Mouse (Mus musculus) lung, postnatal 4 days (tissue): Measurements from ENCODE around the gene Zdhhc6.

Experiments used
- DNase-seq, 2 experiments: peaks; one replicate each; pipeline ENCODE4 v3.0.0; 2021

Zdhhc6 gene

DNA sequence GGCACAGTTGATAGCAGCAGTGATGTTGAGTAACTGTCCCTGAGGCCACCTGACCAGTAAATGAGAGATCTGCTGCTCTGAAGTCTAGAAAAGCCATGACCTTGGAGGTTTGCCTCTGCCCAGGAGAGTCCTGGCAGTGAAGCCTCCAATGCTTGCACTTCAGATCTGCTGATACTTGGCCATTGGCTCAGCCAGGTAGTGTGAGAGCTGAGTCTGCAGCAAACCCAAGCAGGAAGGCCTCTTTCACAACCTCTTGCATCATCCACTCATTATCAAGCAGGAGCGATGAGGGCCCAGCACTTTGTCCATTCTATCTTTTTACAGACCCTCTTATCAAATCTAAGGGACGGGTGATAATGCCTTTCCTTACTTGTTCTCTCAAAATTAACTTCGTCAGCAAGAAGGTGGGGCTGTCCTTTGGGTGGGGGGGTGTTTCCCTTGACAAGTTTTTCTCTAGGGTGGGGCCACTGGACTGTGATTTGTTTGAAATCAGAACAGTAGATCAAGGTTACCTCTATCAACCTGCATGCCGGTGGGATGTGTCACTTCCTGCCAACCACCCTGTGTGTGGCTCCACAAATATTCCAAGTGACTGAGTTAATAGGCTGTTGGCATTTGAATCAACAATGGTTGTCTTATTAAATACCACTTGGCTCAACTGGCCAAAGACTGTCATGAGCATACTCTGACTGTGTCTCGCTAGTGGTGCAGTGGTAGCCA, 58.0 kb downstream of the Zdhhc6 start:
- DNase-seq, result peak; percentile 36 to 73

DNA sequence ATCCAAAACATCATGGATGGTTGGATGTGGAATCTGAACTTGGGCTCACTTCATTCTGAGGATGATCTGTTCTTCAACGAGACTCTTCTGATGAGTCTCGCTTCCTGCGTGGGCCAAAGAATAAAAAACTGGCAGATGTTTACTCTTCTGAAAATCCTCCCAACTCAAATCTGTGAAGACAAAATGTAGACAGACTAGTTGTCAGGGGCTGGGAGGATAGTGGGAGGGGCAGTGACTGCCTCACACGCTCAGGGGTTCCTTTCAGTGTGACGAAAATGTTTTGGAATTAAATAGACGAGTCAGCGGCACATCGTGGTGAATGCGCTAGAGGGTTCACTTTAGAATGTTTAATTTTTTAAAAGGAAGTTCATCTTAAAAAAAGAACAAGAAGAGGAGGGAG, 59.7 kb downstream of the Zdhhc6 start:
- DNase-seq, result no peak

DNA sequence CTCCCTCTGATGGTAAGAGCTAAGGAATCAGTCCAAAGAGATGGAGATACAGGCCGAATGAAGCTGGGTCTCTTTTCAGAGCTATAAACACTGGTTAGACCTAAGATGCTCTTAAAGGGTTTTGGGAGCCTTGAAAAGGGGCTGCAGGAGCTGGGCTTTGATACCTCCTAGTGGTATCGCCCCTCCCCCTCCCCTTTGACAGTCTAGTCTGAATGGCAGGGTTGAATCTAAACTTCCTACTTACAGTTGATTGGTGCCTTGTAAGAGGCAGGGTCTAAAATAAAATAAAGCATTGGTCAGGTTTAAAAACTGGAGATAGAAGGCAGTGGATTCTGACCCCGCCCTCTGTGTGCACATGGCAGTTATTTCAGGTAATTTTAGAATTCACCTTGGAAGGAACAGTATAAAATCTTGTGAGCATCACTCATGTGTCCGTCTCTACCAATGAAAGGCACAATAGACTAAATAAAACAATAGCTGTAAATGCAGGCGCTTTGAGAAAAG, 61.3 kb downstream of the Zdhhc6 start:
- DNase-seq, result no peak

DNA sequence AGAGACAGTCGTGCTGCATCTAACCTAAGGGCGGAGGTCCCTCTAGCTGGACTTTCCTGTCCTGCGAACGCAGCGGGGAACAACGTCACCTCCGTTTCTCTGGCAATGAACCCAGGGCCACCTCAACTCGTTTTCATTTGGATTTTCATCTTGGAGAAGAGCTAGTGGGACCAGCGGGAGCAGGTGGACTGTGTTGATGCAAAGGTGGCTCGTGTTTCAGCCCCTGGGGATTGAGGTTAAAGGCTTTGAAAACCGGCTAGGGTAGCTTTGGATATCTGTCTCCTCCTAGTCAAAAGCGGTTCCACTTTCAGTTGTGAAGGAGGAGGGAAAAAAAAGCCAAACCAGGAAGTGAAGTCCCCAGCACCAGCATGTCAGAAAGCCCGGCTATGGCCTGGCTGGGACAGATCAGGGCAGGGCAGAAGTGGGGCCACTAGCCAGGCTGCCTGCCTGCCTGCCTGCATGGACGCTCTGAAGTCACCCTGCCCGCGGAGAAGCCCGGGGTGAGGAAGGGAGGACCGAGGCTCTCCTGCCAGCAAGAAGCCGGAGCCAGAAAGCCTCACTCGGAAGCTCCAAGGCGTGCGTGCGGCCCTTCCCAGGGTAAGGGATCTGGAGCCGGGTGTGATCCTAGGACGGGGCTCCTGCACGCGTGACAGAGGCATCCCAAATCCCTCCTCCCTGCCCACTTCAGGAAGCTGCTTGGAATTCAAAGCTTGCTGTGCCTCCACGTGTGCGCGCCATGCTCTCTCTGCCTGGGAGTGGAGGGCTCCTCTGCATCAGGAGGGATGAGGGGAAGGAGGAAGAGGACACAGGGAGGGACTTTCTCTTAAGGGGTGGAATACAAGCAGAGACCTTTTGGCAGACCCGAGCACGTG, 62.0 kb downstream of the Zdhhc6 start:
- DNase-seq, result peak; percentile 70 to 77

DNA sequence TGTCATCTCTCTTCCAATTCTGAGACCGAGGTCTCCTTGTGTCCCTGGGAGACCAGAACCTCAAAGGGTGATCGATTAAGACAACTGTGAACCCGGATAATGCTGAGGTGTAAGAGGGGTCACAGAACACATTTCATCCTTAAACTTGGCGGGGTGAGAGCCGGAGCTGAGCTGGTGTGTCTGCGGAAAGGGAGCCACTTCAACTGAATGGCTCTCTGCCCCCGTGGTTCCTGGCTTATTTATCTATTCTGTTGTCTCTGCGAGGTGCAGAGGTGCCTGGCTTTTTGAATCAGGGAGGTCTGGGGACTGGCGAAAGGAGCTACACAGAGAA, 62.6 kb downstream of the Zdhhc6 start:
- DNase-seq, result no peak

DNA sequence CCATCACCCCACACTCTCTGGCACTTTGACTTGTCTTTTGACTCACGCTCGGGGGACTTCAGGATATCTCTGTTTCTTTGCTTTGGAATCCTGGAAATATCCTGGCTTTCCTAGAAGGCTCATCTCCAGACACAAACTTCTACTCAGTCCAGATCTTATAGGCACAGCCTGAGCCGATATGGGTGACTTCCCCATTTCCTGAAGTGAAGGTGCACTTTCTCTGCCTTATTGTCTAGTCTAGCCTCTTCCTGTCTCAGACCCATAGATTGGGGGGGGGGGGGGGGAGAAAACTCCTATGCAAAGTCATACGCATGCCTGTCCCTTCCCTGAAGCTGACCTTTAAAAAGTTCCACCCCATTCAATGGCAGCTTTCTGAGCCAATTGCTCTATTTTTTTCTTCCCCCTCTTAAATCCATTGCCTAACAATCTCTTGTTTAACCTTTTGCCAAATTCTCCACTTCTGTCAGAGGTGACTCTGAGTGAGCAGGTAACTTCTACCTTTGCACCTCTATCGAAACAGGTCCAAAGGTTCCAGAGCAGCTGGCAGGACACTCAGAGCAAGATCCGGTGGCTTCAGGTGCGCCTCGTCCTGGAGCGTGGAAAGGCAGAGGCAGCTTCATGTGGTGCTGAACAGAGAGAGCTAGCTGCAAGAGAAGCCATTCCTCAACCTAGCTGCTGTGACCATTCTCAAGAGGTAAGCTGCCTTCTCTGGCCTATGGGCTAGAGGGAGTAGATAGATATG, 64.3 kb downstream of the Zdhhc6 start, which contains the start of gene Acsl5:
Acsl5 (plus strand) TSS at position 556 of the 742 bp plus-strand sequence.
- no peak for DNase-seq

DNA sequence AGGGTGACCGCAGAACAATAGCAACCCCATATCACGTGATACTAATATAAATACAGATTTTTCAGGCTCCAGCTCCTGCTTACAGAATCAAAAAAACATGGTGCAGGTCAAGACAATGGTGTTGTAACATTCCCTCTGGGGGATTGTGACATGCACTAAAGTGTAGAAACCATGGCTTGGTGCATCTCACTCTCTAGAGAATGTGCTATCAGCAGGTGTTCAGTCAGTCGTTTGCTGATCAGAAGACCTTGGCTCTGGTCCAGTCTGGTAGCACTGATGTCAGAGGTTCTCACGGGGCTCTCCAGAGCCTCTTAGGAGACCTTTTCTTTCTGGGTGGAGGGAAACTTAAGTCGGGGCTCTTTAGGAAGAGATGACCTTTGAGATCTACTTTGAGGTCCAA, 65.4 kb downstream of the Zdhhc6 start:
- DNase-seq, result no peak

DNA sequence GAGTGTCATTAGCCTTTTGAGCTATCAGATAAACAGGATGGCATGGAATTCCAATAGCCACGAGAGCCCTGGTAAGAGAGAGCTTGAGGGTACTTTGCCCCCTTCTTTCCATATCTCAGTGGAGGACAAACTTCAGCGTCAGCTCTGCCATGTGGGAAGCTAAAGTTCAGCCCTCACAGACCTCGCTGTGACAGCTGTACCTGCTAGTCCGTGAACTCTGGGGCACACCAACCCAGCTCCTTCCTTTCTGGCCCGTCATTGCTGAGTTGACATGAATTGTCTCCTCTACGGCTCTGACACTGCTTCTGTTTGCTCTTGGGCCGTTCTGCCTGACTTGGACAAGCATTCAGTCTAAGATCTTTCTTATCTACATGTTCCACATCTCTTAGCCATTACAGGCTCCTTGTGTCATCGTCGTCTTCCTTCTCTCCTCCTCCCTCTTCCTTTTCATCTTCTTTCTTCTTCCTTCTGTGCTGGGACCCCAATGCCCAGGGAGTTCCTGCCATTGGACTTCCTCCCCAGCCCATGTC, 67.8 kb downstream of the Zdhhc6 start:
- no peak for DNase-seq

DNA sequence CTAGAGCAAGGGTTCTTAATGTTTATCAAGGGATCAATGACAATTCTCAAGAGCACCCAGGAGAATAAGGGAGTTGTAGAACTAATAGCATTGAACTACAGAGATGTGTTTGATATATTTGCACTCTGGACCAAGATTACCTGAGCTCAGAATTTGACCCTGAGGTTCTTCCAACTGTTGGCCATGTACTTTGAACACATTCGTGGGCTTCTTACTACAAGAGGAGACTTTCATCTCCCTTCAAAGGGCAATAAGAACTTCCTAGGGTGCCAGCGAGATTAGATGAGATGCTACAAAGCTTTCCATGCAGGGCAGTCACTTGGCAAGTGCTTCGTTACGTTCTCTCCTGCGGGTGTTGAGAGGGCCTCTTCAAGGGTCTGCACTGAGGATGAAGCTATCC, 68.3 kb downstream of the Zdhhc6 start:
- no peak for DNase-seq

DNA sequence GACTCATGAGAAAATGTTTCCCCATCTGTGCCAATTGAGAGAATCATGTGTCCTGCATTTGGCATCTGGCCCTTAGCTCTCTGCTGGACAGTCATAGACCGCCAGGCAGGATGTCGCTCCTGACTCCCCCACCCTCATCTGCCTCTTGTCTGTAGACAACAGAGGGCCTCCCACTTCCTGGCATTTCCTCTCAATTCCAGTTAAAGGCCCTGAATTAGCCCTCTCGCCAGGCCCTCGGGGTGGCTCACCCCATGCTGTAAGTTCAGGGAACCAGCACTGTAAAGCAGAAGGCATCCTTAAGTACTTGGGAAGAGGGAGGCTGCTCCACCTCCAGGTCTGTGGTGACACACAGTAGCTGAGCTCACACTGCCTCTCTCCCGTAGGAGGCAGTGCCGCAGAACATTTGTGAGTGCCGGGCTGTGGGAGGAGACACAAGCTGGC, 71.0 kb downstream of the Zdhhc6 start:
- DNase-seq, result peak; percentile 82 to 89

DNA sequence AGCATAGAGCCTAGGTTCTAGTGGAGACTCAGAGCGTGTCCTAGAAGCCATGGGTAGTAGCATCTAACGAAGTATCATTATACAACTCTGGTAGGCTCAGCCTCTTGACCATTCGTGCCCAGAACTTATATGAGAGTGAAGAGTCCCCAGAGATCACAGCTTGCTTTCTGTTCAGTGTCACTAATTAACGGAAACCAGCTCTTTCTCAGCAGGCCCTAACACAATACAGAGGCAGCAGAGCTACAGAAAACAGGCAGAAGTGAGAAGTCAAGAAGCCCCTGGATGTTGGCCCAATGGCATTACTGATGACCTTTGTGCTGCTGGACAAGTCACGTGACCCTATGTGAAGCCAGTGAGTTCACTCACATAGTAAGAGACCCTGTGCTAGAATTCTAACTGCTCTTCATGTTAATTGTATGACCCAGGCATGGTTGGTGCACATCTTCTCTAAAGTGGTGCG, 74.6 kb downstream of the Zdhhc6 start, which contains the start of gene Gucy2g:
Gucy2g (minus strand) TSS at position 51 of the 460 bp plus-strand sequence.
- DNase-seq, result no peak

DNA sequence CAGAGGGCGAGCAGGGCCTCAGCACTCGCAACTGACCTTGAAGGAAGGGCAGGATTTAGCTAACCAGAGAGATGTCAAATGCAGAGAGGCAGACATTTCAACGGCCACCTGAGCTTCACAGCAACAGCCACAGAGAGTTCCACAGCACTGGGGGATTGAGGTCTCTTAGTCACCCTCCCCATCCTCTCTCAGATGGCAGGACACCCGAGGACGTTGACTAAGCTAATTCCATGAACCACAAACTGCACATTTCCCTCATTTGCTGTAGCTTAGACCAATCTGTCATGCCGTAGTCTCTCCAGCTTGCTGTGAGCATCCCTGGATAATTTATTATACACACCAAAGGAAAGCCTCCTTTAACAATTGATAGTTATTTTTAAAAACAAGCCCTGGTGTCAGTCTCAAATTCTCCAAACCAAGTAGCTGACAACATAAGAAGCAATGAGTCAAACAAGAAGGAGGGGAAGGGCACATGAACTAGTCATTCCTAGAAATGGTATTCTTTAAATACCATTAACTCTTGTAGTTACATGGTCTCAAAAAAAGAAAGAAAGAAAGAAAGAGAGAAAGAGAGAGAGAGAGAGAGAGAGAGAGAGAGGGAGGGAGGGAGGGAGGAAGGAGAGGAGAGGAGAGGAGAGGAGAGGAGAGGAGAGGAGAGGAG, 75.9 kb downstream of the Zdhhc6 start:
- no peak for DNase-seq

DNA sequence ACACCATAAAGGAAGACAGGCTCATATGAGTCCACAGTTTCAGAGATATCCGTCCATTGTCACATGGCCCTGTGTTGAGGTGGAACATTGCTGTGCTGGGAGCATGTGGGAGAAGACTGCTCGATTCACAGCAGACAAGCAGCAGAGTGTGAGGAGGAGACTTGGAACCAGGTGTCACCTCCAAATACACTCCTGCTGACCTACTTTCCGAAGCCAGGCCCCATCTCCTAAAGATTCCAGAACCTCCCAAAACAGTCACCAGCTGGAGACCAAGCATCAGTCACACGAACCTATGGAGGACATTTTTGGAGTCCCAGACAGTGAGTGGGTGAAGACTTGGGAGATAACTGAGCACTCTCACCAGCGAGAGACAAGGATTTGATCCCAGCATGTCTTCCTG, 79.3 kb downstream of the Zdhhc6 start:
- DNase-seq, result no peak

DNA sequence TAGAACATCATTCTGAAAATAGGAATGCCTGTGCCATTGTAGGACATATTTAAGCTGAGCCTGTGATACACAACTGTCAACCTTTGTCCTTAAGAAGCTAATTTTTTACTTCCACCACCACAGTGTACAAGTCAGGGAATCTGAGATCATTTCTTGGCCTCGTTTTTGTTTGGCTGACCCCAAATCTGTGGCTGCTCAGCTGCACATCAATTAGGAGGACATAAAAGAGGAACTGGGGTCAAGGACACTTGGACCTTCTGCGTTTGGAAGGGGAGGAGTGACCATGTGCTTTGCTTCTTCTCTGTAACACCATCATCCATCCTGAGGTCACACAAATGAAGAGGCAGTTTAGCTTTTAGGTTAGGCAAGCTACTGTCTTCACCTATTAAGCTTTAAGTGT, 79.8 kb downstream of the Zdhhc6 start:
- DNase-seq, result no peak

DNA sequence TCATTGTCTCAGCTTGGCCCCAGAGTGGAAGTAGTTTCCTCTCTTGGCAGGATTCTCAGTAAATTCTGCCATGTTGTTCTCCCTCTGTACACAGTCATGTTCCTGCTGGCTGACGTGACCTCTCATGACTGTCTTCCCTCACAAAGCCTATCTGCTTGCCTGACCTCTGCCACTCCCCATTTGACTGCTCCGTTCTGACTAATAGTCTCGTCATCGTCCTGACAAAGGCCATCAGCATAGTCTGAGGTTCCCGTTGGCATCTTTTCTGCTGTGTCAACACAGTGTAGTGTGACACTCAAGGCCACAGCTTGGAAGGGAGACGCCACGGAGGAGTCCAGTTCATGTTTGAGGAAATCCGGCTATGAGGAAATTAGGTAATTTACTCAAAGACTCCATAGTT, 83.7 kb downstream of the Zdhhc6 start:
- peak; percentile 57 for DNase-seq

DNA sequence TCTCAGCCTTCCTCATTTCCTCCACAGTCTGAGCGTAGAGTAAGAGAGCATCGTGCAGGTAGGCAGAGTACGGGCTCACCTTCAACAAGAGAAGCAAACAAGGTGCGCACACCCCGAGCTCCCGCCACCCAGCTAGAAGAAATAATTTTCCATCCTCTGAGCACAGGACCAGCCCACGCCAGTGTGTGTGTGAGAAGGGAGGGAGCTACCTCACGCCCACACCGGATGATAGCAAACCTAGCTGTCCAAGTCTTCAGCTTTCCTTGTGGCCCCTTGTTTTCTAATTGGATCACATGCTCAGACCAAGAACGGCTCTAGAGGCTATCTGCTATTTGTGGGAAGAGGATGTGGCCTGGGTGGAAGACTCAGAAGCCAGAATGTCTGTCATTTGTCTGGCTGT, 84.8 kb downstream of the Zdhhc6 start:
- DNase-seq, result no peak

DNA sequence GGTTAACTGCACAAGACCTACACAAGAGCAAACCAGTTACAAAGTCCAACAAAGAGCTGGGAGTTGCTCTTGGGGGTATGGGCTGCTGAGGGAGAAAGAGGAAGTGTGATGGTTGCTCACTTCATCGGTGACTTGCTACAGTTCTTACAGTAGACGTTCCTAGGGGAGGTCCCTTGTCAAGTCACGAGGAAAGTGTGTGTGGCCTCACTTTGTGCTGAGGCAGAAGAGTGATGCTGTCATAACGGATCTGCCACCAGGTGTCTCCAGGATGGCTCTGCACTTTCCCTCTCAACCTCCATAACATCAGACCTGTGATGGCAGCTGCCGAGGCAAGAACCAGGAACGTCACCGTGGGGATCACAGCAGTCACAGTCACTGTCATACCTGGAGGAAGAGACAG, 88.7 kb downstream of the Zdhhc6 start:
- DNase-seq, result no peak

DNA sequence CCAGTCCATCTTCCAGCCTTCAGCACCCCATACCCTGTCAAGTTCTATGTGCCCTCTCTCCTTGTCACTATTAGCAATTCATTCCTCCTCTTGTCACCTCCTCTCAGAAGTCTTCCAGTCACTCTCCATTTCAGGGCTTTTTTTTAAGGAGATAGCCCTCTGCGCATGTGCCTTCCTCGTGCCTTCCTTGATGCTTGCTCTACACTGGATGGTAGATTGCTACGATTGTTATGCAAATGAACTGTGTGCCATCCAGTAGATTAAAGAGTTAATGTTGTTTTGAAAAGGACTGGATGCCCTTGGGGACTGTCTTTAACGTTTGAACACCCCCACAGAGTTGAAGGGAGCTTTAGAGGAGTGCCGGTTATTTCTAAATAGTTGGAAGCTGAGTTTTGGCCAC, 89.2 kb downstream of the Zdhhc6 start:
- DNase-seq, result no peak

DNA sequence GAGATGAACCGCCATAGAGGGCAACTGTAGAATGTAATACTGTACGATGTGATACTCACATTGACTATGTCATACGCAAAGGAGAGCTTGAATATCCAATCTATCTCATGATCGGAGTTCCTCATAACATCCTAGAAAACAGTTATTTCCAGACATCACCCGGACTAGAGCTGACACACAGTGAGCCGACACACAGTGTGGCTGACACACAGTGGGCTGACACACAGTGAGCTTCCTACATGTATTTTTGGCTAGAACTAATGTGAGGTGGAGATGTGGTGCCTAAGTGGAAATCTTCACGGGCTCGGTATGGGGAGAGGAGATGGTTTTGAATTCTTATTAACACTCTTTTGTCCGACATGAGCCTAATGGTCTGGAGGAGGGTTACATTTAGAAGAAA, 93.6 kb downstream of the Zdhhc6 start:
- no peak for DNase-seq
